Mouse (Mus musculus) cortical plate, adult 2 months (tissue): Measurements from ENCODE around the gene Adgrg2.

Experiments
- CTCF ChIP-seq: fragments of 200-500 bp; IDR thresholded peaks from 2 replicates; pipeline ENCODE4 v1.5.1; 2011; ENCODE audit warnings: mild to moderate bottlenecking, control low read depth, low read length; ENCODE audit not compliant: insufficient read depth; ENCODE audit errors: extremely low read depth
- POLR2A ChIP-seq: fragments of 200-500 bp; IDR thresholded peaks from 2 replicates; pipeline ENCODE4 v1.6.1; 2011; ENCODE audit warnings: mild to moderate bottlenecking, low read length, control low read depth; ENCODE audit not compliant: insufficient read depth; ENCODE audit errors: extremely low read depth

- no peak for TF ChIP-seq POLR2A
- TF ChIP-seq CTCF, result no peak
These were observed 39.5 kb upstream of the Adgrg2 start for GRCm38 (mm10) chrX:160350995-160351394.
